Mouse (Mus musculus): ENCODE results near the gene Stoml3. TPM values are rescaled to one million over a fixed set of nuclear protein-coding genes. Genes with fewer than 3 reads are reported as not detected.

Stoml3 gene
- not detected in 2 replicates for polyA plus RNA-seq (2012; rRNA removed; ENCODE audit: low replicate concordance)

GRCm38 (mm10) chr3:53488353-53488752, at the start of gene Stoml3:
Stoml3 (plus strand) TSS chr3:53488653.

GRCm38 (mm10) chr3:53463046-53463764, 25.2 kb upstream of the Stoml3 start, which contains the start of the genes Nhlrc3 and Proser1:
Nhlrc3 (minus strand) TSS chr3:53463332.
Proser1 (plus strand) TSS chr3:53463666.

Other genes starting within 250 kb of the Stoml3 start
- gene Nhlrc3, start 25.3 kb upstream of the Stoml3 start, polyA plus RNA-seq (2012; rRNA removed; ENCODE audit: low replicate concordance), result 5.8 and 6.8 TPM in 2 replicates
- 22.4 and 27.1 TPM in 2 replicates for gene Proser1, start 25.0 kb upstream of the Stoml3 start, polyA plus RNA-seq (2012; rRNA removed; ENCODE audit: low replicate concordance)
- 0.62 and 1.3 TPM in 2 replicates for gene Frem2, start 168.7 kb downstream of the Stoml3 start, polyA plus RNA-seq (2012; rRNA removed; ENCODE audit: low replicate concordance)